Mouse (Mus musculus) forebrain, embryonic 12.5 days (tissue): ENCODE results near the gene Lingo4. TPM values are rescaled to one million over a fixed set of nuclear protein-coding genes. Genes with fewer than 3 reads are reported as not detected.

Experiments used
- ATAC-seq: fragments of 200-750 bp; cut with Nextera tagmentation; 2 replicates; pipeline ENCODE4 v1.8.0; 2017; ENCODE audit warnings: moderate TSS enrichment; ENCODE audit not compliant: low FRiP score
- H3K27ac ChIP-seq: fragments of 300-500 bp; sonication (generic); 2 replicates; pipeline ENCODE4 v1.5.1; 2016; ENCODE audit warnings: mild to moderate bottlenecking
- H3K27me3 ChIP-seq: fragments of 300-500 bp; sonication (generic); 2 replicates; pipeline ENCODE4 v1.6.1; 2016; ENCODE audit warnings: mild to moderate bottlenecking
- H3K36me3 ChIP-seq: fragments of 300-500 bp; sonication (generic); replicated peaks from 2 replicates; pipeline ENCODE4 v1.6.1; 2016; ENCODE audit warnings: mild to moderate bottlenecking
- H3K4me1 ChIP-seq: fragments of 300-500 bp; sonication (generic); 2 replicates; pipeline ENCODE4 v1.6.1; 2016
- H3K4me2 ChIP-seq: fragments of 300-500 bp; sonication (generic); 2 replicates; pipeline ENCODE4 v1.6.1; 2016; ENCODE audit warnings: mild to moderate bottlenecking, moderate library complexity
- H3K4me3 ChIP-seq: fragments of 300-500 bp; sonication (generic); replicated peaks from 2 replicates; pipeline ENCODE4 v1.5.1; 2016; ENCODE audit warnings: mild to moderate bottlenecking
- H3K9ac ChIP-seq: fragments of 300-500 bp; sonication (generic); 2 replicates; pipeline ENCODE4 v1.6.1; 2016; ENCODE audit warnings: mild to moderate bottlenecking
- H3K9me3 ChIP-seq: fragments of 300-500 bp; sonication (generic); 2 replicates; pipeline ENCODE4 v1.6.1; 2016
- WGBS: fragments of 180-500 bp; shearing (Covaris S2); methylation state at CpG from one replicate; pipeline ENCODE4 v1.1.7; 2016; 5-methylcytosine and 5-hydroxymethylcytosine counted together
- polyA plus RNA-seq: library from polyadenylated mRNA; unstranded; fragments of >200 nt; fragmentation: Nextera tagmentation; extraction: Ambion mirVana; gene quantifications from 2 replicates; pipeline ENCODE4 v1.2.1, GENCODE M21; 2016

The Lingo4 gene
- polyA plus RNA-seq, 1 experiment from 2014 or later = 0.82 TPM

- Histone ChIP-seq H3K27ac (peak overlapping the region; percentile 9; the same call in 1 of the 2 replicates), H3K4me1 (peaks cover 28% of the 10 kb centered on the region), H3K9ac (peak overlapping the region; percentile 38)
Measured at GRCm38 (mm10) chr3:94373090-94373489, 25.2 kb upstream of the Lingo4 start.

DNA sequence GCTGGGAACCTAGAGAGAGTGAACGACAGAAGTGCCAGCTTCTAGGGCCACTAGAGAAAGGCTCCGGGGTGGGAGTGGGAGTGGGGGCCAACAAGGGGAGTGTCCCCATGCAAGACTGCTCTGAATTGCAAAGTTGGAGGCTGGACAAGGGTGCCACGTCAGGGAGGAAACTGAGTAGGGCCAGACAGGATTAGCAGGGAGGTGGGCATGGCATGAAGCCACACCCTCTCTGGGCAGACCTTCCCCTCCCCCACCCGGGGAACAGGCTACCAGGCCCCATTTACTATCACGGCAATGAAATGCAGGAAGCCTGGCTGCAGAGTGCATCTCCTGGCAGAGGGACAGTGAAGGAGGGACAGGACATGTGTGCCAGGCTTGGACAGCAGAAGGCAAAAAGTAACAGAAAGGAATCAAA, 24.7 kb upstream of the Lingo4 start:
- Histone ChIP-seq H3K4me1 (peaks cover 28% of the 10 kb centered on the region), H3K27me3 (peaks cover 28% of the 10 kb centered on the region; the same call in 1 of the 2 replicates), H3K27ac (peak overlapping the region; percentile 9; the same call in 1 of the 2 replicates), H3K4me2 (peak overlapping the region; percentile 51), H3K9me3 (no peaks in the 10 kb centered on the region), H3K4me3 (peak overlapping the region; percentile 20), H3K9ac (peak overlapping the region; percentile 38; the same call in 1 of the 2 replicates), H3K36me3 (no peaks in the 10 kb centered on the region)
- peak; percentile 51 for ATAC-seq
- WGBS = 1% methylated on average over 5 of the region's 5 CpGs

More at GRCm38 (mm10) chr3:94373090-94373489, 25.2 kb upstream of the Lingo4 start:
- Histone ChIP-seq H3K27me3 (peaks cover 28% of the 10 kb centered on the region; the same call in 1 of the 2 replicates), H3K4me2 (peak overlapping the region; percentile 51), H3K36me3 (no peaks in the 10 kb centered on the region), H3K4me3 (peak overlapping the region; percentile 20), H3K9me3 (no peaks in the 10 kb centered on the region)
- WGBS = 5% methylated on average over 10 of the region's 10 CpGs
- peak; percentile 51 for ATAC-seq

GRCm38 (mm10) chr3:94374636-94375035, 23.7 kb upstream of the Lingo4 start:
- H3K9ac ChIP-seq = no peak overlapping the region
- H3K4me3 ChIP-seq = no peak overlapping the region
- H3K36me3 ChIP-seq = no peaks in the 10 kb centered on the region
- H3K27ac ChIP-seq = no peak overlapping the region
- H3K27me3 ChIP-seq = peaks cover 28% of the 10 kb centered on the region; the same call in 1 of the 2 replicates
- no peak for ATAC-seq
- H3K9me3 ChIP-seq = no peaks in the 10 kb centered on the region
- H3K4me2 ChIP-seq = no peak overlapping the region
- H3K4me1 ChIP-seq = peaks cover 28% of the 10 kb centered on the region

- Histone ChIP-seq H3K9me3 (no peaks in the 10 kb centered on the region), H3K27ac (no peak overlapping the region), H3K9ac (no peak overlapping the region), H3K27me3 (peaks cover 28% of the 10 kb centered on the region; the same call in 1 of the 2 replicates), H3K4me2 (no peak overlapping the region), H3K4me3 (no peak overlapping the region), H3K4me1 (peaks cover 30% of the 10 kb centered on the region), H3K36me3 (no peaks in the 10 kb centered on the region)
- ATAC-seq = no peak
- WGBS = 63% methylated on average over 2 of the region's 2 CpGs
Measured at GRCm38 (mm10) chr3:94375146-94375545, 23.2 kb upstream of the Lingo4 start.

- WGBS = 51% methylated on average over 5 of the region's 5 CpGs
- no peak overlapping the region for H3K4me2 ChIP-seq
- no peak for ATAC-seq
- H3K36me3 ChIP-seq = no peaks in the 10 kb centered on the region
- no peak overlapping the region for H3K27ac ChIP-seq
- peaks cover 32% of the 10 kb centered on the region for H3K4me1 ChIP-seq
- no peak overlapping the region for H3K4me3 ChIP-seq
- no peaks in the 10 kb centered on the region for H3K9me3 ChIP-seq
- peaks cover 28% of the 10 kb centered on the region; the same call in 1 of the 2 replicates for H3K27me3 ChIP-seq
- H3K9ac ChIP-seq = no peak overlapping the region
Measured at GRCm38 (mm10) chr3:94375861-94376260, 22.5 kb upstream of the Lingo4 start.

DNA sequence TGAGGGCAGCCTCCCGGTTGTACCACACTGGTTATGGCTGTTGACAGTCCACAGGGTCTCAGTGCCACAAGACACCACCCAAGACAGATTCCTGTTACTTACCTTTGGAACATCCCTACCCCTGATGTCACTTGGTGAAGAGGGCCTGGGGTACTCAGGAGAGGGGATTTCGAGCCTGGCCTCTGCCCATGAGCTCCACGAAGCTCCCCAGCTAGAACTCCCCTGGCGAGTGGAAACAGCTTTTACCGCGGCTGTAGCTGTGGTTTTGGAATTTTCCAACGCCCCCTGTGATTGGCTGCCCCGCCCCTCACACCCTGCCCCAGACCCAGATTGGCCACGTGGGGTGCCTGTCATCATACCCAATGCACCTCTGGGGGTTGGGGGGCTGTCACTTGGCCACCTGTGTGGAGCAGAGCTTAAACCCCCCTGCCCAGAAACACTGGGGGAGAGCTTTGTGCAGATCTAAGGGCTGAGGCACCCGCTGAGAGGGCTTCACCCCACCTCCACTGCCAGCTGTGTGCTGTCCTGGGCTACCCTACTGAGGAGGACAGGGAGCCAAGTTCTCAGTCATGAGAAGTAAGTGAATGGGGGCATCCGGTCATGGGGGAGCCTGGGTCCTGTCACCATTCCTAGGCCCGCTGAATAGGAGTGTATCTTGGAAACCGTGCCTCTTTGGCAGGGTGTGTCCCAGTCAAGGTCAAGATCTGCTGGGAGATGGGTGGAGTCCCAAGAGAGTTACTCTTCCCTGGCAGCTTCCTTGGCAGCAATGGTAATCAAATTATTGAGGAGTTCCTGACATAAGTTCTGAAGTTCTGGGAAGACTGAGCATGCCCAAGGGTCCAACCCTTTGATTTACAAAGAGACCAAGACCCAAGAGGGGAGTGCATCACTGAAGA, 21.0 kb upstream of the Lingo4 start:
- 23% methylated on average over 13 of the region's 13 CpGs for WGBS
- H3K4me2 ChIP-seq = no peak overlapping the region
- H3K4me3 ChIP-seq = no peak overlapping the region
- no peak overlapping the region for H3K27ac ChIP-seq
- H3K36me3 ChIP-seq = no peaks in the 10 kb centered on the region
- no peak overlapping the region for H3K9ac ChIP-seq
- H3K27me3 ChIP-seq = peaks cover 28% of the 10 kb centered on the region; the same call in 1 of the 2 replicates
- no peak for ATAC-seq
- H3K9me3 ChIP-seq = no peaks in the 10 kb centered on the region
- H3K4me1 ChIP-seq = peaks cover 23% of the 10 kb centered on the region

GRCm38 (mm10) chr3:94379831-94380510, 18.3 kb upstream of the Lingo4 start:
- H3K27ac ChIP-seq = no peak overlapping the region

DNA sequence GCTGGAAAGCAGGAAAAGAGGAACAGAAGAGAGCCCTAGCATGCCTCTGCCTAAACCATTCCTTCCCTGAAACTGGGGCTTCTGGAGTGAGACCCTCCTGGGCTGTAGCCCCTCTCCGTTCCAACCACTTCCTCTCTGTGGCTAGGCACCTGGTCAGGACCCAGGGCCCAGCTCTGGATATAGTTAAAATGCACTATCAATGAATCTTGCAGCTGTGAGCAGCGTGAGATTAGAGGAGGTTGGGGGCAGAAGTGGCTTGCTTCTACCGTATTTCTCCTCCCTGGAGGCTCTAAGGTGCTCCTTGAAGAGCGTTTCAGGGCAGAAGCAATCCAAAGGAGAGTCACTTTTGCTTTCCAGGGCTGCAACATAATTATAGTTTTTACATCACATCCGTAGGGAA, 16.0 kb upstream of the Lingo4 start:
- Histone ChIP-seq H3K36me3 (no peaks in the 10 kb centered on the region), H3K27ac (no peak overlapping the region), H3K4me2 (no peak overlapping the region), H3K27me3 (0 out of 2 replicates have a peak, but pooled peaks cover 2% of the 10 kb centered on the region), H3K9me3 (no peaks in the 10 kb centered on the region), H3K9ac (no peak overlapping the region), H3K4me1 (peaks cover 5% of the 10 kb centered on the region; the same call in 1 of the 2 replicates), H3K4me3 (no peak overlapping the region)
- ATAC-seq = no peak
- 79% methylated on average over 5 of the region's 5 CpGs for WGBS

More at GRCm38 (mm10) chr3:94379831-94380510, 18.3 kb upstream of the Lingo4 start:
- ATAC-seq = no peak
- no peaks in the 10 kb centered on the region for H3K9me3 ChIP-seq
- H3K27me3 ChIP-seq = peaks cover 20% of the 10 kb centered on the region; the same call in 1 of the 2 replicates
- peaks cover 5% of the 10 kb centered on the region; the same call in 1 of the 2 replicates for H3K4me1 ChIP-seq
- 26% methylated on average over 9 of the region's 9 CpGs for WGBS
- H3K9ac ChIP-seq = peak overlapping the region; percentile 4; the same call in 1 of the 2 replicates
- no peak overlapping the region for H3K4me2 ChIP-seq
- H3K4me3 ChIP-seq = no peak overlapping the region
- H3K36me3 ChIP-seq = no peaks in the 10 kb centered on the region

GRCm38 (mm10) chr3:94383476-94383875, 14.8 kb upstream of the Lingo4 start:
- ATAC-seq = no peak
- no peak overlapping the region for H3K27ac ChIP-seq

GRCm38 (mm10) chr3:94386671-94387070, 11.6 kb upstream of the Lingo4 start:
- Histone ChIP-seq H3K27me3 (no peaks in the 10 kb centered on the region), H3K27ac (no peak overlapping the region), H3K4me3 (no peak overlapping the region), H3K36me3 (no peaks in the 10 kb centered on the region), H3K4me2 (no peak overlapping the region), H3K9ac (no peak overlapping the region), H3K9me3 (no peaks in the 10 kb centered on the region), H3K4me1 (no peaks in the 10 kb centered on the region)
- 73% methylated on average over 4 of the region's 4 CpGs for WGBS
- no peak for ATAC-seq

More at GRCm38 (mm10) chr3:94383476-94383875, 14.8 kb upstream of the Lingo4 start:
- H3K4me1 ChIP-seq = peaks cover 5% of the 10 kb centered on the region; the same call in 1 of the 2 replicates
- H3K4me2 ChIP-seq = no peak overlapping the region
- H3K9me3 ChIP-seq = no peaks in the 10 kb centered on the region
- no peak overlapping the region for H3K4me3 ChIP-seq
- no peak overlapping the region for H3K9ac ChIP-seq
- no peaks in the 10 kb centered on the region for H3K27me3 ChIP-seq
- H3K36me3 ChIP-seq = no peaks in the 10 kb centered on the region
- 73% methylated on average over 3 of the region's 3 CpGs for WGBS

GRCm38 (mm10) chr3:94387391-94387790, 10.9 kb upstream of the Lingo4 start:
- ATAC-seq = no peak
- 93% methylated on average over 10 of the region's 10 CpGs for WGBS

GRCm38 (mm10) chr3:94388047-94388446, 10.3 kb upstream of the Lingo4 start:
- Histone ChIP-seq H3K27me3 (no peaks in the 10 kb centered on the region), H3K4me1 (no peaks in the 10 kb centered on the region), H3K36me3 (no peaks in the 10 kb centered on the region), H3K4me2 (no peak overlapping the region), H3K9ac (no peak overlapping the region), H3K27ac (no peak overlapping the region), H3K4me3 (no peak overlapping the region), H3K9me3 (no peaks in the 10 kb centered on the region)
- no peak for ATAC-seq
- 84% methylated on average over 5 of the region's 5 CpGs for WGBS

More at GRCm38 (mm10) chr3:94387391-94387790, 10.9 kb upstream of the Lingo4 start:
- Histone ChIP-seq H3K4me3 (no peak overlapping the region), H3K9ac (no peak overlapping the region), H3K9me3 (no peaks in the 10 kb centered on the region), H3K4me2 (no peak overlapping the region), H3K27me3 (no peaks in the 10 kb centered on the region), H3K36me3 (no peaks in the 10 kb centered on the region), H3K4me1 (no peaks in the 10 kb centered on the region), H3K27ac (no peak overlapping the region)
